Mouse (Mus musculus) MEL (cell line): ENCODE results near the gene Plcg2. TPM values are rescaled to one million over a fixed set of nuclear protein-coding genes. Genes with fewer than 3 reads are reported as not detected.

Source experiments
- DNase-seq: peaks from one replicate; pipeline ENCODE4 v3.0.0; 2011; ENCODE audit warnings: low read depth, low spot score
- H3K27ac ChIP-seq: 2 replicates; pipeline ENCODE4 v1.5.1; 2012; ENCODE audit warnings: low read depth, mild to moderate bottlenecking, control low read depth, low read length, moderate library complexity; ENCODE audit not compliant: control insufficient read depth
- H3K27me3 ChIP-seq, 2 experiments: fragments of 150-350 bp in 1 of 2; sonication (generic) in 1 of 2; 2 replicates each; pipeline ENCODE4 v1.6.1; 2012; ENCODE audit warnings: low read length in 2 of 2, mild to moderate bottlenecking in 2 of 2, improper control_type of control experiment in 1 of 2, moderate library complexity in 1 of 2; ENCODE audit not compliant: insufficient read depth in 2 of 2, control insufficient read depth in 1 of 2
- H3K36me3 ChIP-seq, 2 experiments: 2 replicates each; pipeline ENCODE4 v1.6.1; 2012 to 2014; ENCODE audit warnings: low read length in 2 of 2, improper control_type of control experiment in 1 of 2, inconsistent platforms in 1 of 2, mild to moderate bottlenecking in 1 of 2; ENCODE audit not compliant: insufficient read depth in 2 of 2, control insufficient read depth in 1 of 2
- H3K4me1 ChIP-seq, 2 experiments: fragments of 150-350 bp in 1 of 2; sonication (generic) in 1 of 2; 2 replicates each; pipeline ENCODE4 v1.6.1; 2012; ENCODE audit warnings: low read length in 2 of 2, improper control_type of control experiment in 1 of 2, mild to moderate bottlenecking in 1 of 2; ENCODE audit not compliant: insufficient read depth in 2 of 2, control insufficient read depth in 1 of 2
- H3K4me3 ChIP-seq, 2 experiments: fragments of 150-350 bp in 1 of 2; sonication (generic) in 1 of 2; 2 replicates each; pipeline ENCODE4 v1.5.1; 2012; ENCODE audit warnings: low read depth in 2 of 2, low read length in 2 of 2, mild to moderate bottlenecking in 2 of 2, moderate library complexity in 2 of 2, control low read depth in 1 of 2, improper control_type of control experiment in 1 of 2; ENCODE audit not compliant: control insufficient read depth in 1 of 2, insufficient read depth in 1 of 2
- H3K79me2 ChIP-seq: 2 replicates; pipeline ENCODE4 v1.6.1; 2012; ENCODE audit warnings: mild to moderate bottlenecking, low read length, moderate library complexity; ENCODE audit not compliant: control insufficient read depth, poor library complexity, insufficient read depth
- H3K9ac ChIP-seq: 2 replicates; pipeline ENCODE4 v1.6.1; 2012; ENCODE audit warnings: low read depth, mild to moderate bottlenecking, control low read depth, low read length, moderate library complexity; ENCODE audit not compliant: control insufficient read depth, poor library complexity, severe bottlenecking
- H3K9me3 ChIP-seq: fragments of 150-350 bp; sonication (generic); replicated peaks from 2 replicates; pipeline ENCODE4 v1.6.1; 2012; ENCODE audit warnings: mild to moderate bottlenecking, low read length, improper control_type of control experiment, moderate library complexity; ENCODE audit not compliant: insufficient read depth
- BHLHE40 ChIP-seq: IDR thresholded peaks from 2 replicates; pipeline ENCODE4 v1.6.1; 2012; ENCODE audit warnings: low read depth, mild to moderate bottlenecking, inconsistent platforms, low read length, improper control_type of control experiment, borderline replicate concordance
- CTCF ChIP-seq, 3 experiments: IDR thresholded peaks in 2 of 3; conservative IDR thresholded peaks in 1 of 3; 2 replicates each; pipeline ENCODE4 v1.5.1; 2011 to 2012; ENCODE audit warnings: low read length in 3 of 3, low read depth in 2 of 3, mild to moderate bottlenecking in 2 of 3, improper control_type of control experiment in 1 of 3, inconsistent platforms in 1 of 3, mixed read lengths in 1 of 3, moderate library complexity in 1 of 3; ENCODE audit not compliant: control insufficient read depth in 1 of 3, insufficient read depth in 1 of 3, poor library complexity in 1 of 3, severe bottlenecking in 1 of 3
- ELF1 ChIP-seq: IDR thresholded peaks from 2 replicates; pipeline ENCODE4 v1.6.1; 2014; ENCODE audit warnings: low read depth, mild to moderate bottlenecking, inconsistent platforms, low read length, improper control_type of control experiment, moderate library complexity
- EP300 ChIP-seq, 2 experiments: IDR thresholded peaks; 2 replicates each; pipeline ENCODE4 v1.6.1; 2011; ENCODE audit warnings: improper control_type of control experiment in 2 of 2, low read length in 2 of 2, low read depth in 1 of 2, mild to moderate bottlenecking in 1 of 2
- GABPA ChIP-seq: IDR thresholded peaks from 2 replicates; pipeline ENCODE4 v1.6.1; 2012; ENCODE audit warnings: low read depth, mild to moderate bottlenecking, inconsistent platforms, low read length, improper control_type of control experiment, moderate library complexity
- GATA1 ChIP-seq: IDR thresholded peaks from 2 replicates; pipeline ENCODE4 v1.6.1; 2011; ENCODE audit warnings: low read depth, low read length, improper control_type of control experiment
- HCFC1 ChIP-seq: IDR thresholded peaks from 2 replicates; pipeline ENCODE4 v1.6.1; 2012; ENCODE audit warnings: low read depth, mild to moderate bottlenecking, inconsistent platforms, low read length, improper control_type of control experiment, moderate library complexity
- KAT2A ChIP-seq: conservative IDR thresholded peaks from 2 replicates; pipeline ENCODE4 v1.6.1; 2012; ENCODE audit warnings: low read depth, low read length, improper control_type of control experiment, inconsistent platforms
- MAZ ChIP-seq: IDR thresholded peaks from 2 replicates; pipeline ENCODE4 v1.6.1; 2012; ENCODE audit warnings: low read depth, mild to moderate bottlenecking, inconsistent platforms, low read length, improper control_type of control experiment
- MYC ChIP-seq: IDR thresholded peaks from 2 replicates; pipeline ENCODE4 v1.6.1; 2011; ENCODE audit warnings: low read depth, mild to moderate bottlenecking, low read length, improper control_type of control experiment, moderate library complexity
- NELFE ChIP-seq: IDR thresholded peaks from 2 replicates; pipeline ENCODE4 v1.6.1; 2011; ENCODE audit warnings: low read depth, low read length, improper control_type of control experiment
- POLR2AphosphoS2 ChIP-seq: IDR thresholded peaks from 2 replicates; pipeline ENCODE4 v1.6.1; 2011; ENCODE audit warnings: low read length, improper control_type of control experiment
- POLR2AphosphoS5 ChIP-seq: IDR thresholded peaks from 2 replicates; pipeline ENCODE4 v1.6.1; 2012; ENCODE audit warnings: low read depth, borderline replicate concordance, mild to moderate bottlenecking, inconsistent platforms, low read length, moderate library complexity, mixed read lengths
- RAD21 ChIP-seq: IDR thresholded peaks from 2 replicates; pipeline ENCODE4 v1.6.1; 2011; ENCODE audit warnings: mild to moderate bottlenecking, low read depth, low read length, improper control_type of control experiment
- RCOR1 ChIP-seq: IDR thresholded peaks from 2 replicates; pipeline ENCODE4 v1.6.1; 2012; ENCODE audit warnings: low read depth, mild to moderate bottlenecking, inconsistent platforms, low read length, improper control_type of control experiment
- SIN3A ChIP-seq: IDR thresholded peaks from 2 replicates; pipeline ENCODE4 v1.6.1; 2012; ENCODE audit warnings: low read length, improper control_type of control experiment, inconsistent platforms
- SMC3 ChIP-seq: IDR thresholded peaks from 2 replicates; pipeline ENCODE4 v1.6.1; 2011; ENCODE audit warnings: low read depth, low read length, improper control_type of control experiment
- TBP ChIP-seq: IDR thresholded peaks from 2 replicates; pipeline ENCODE4 v1.8.0; 2011; ENCODE audit warnings: low read depth, low read length, improper control_type of control experiment
- TCF12 ChIP-seq: IDR thresholded peaks from 2 replicates; pipeline ENCODE4 v1.6.1; 2014; ENCODE audit warnings: low read depth, mild to moderate bottlenecking, inconsistent platforms, low read length, improper control_type of control experiment, moderate library complexity
- UBTF ChIP-seq: IDR thresholded peaks from 2 replicates; pipeline ENCODE4 v1.6.1; 2012; ENCODE audit warnings: low read depth, mild to moderate bottlenecking, inconsistent platforms, low read length, improper control_type of control experiment, moderate library complexity, borderline replicate concordance; ENCODE audit not compliant: insufficient read depth
- USF1 ChIP-seq: IDR thresholded peaks from 2 replicates; pipeline ENCODE4 v1.6.1; 2014; ENCODE audit warnings: low read depth, mild to moderate bottlenecking, inconsistent platforms, low read length, improper control_type of control experiment, moderate library complexity
- USF2 ChIP-seq, 2 experiments: IDR thresholded peaks; 2 replicates each; pipeline ENCODE4 v1.6.1; 2011 to 2012; ENCODE audit warnings: improper control_type of control experiment in 2 of 2, low read length in 2 of 2, borderline replicate concordance in 1 of 2, inconsistent platforms in 1 of 2, low read depth in 1 of 2, mild to moderate bottlenecking in 1 of 2; ENCODE audit not compliant: insufficient read depth in 1 of 2
- ZC3H11A ChIP-seq: IDR thresholded peaks from 2 replicates; pipeline ENCODE4 v1.6.1; 2012; ENCODE audit warnings: low read depth, mild to moderate bottlenecking, inconsistent platforms, low read length, improper control_type of control experiment
- ZMIZ1 ChIP-seq: IDR thresholded peaks from 2 replicates; pipeline ENCODE4 v1.6.1; 2012; ENCODE audit warnings: low read depth, mild to moderate bottlenecking, inconsistent platforms, low read length, improper control_type of control experiment, moderate library complexity
- polyA plus RNA-seq, 2 experiments: library from polyadenylated mRNA; stranded (reverse) in 1 of 2; unstranded in 1 of 2; fragments of >175 nt in 1 of 2; fragments of >200 nt in 1 of 2; gene quantifications; 2 replicates each; pipeline versions ENCODE4 v1.2.1 to v1.2.4; 2012; ENCODE audit warnings: low replicate concordance in 2 of 2, low read depth in 1 of 2; ENCODE audit not compliant: insufficient read length in 2 of 2, insufficient read depth in 1 of 2, missing spikeins in 1 of 2
- total RNA-seq: library from RNA; depleted of rRNA; stranded (reverse); fragments of 300-350 nt; gene quantifications from 2 replicates; pipeline ENCODE4 v1.2.3, GENCODE M21; 2012

Plcg2 gene
- total and polyA plus RNA-seq, 3 experiments: 21.0 to 78.7 (median 23.3) TPM

GRCm38 (mm10) chr8:117474944-117475343 lies 23.1 kb upstream of the Plcg2 start:
- H3K9ac ChIP-seq: peak overlapping the region; percentile 53; the same call in 1 of the 2 replicates
- DNase-seq: peak; percentile 94
- H3K4me3 ChIP-seq: peak overlapping the region in 1 of 2 experiments; percentile 47; a peak in 2 of 4 replicates
- no peaks in the 10 kb centered on the region for H3K79me2 ChIP-seq
- no peak for TF ChIP-seq USF1
- TF ChIP-seq POLR2AphosphoS2: no peak
- TF ChIP-seq ZC3H11A: peak; percentile 80
- TF ChIP-seq KAT2A: no peak
- TF ChIP-seq SMC3: peak; percentile 86
- TF ChIP-seq USF2 (IDR thresholded peaks at IDR 0.05; ENCODE audit: borderline replicate concordance in 1 of 2, insufficient read depth in 1 of 2, low read depth in 1 of 2, low read length in 2 of 2): no peak
- TF ChIP-seq SIN3A: peak; percentile 9; the same call in 1 of the 2 replicates
- TF ChIP-seq ZMIZ1: no peak
- TF ChIP-seq TCF12: no peak
- TF ChIP-seq UBTF: no peak
- no peak for TF ChIP-seq EP300 (IDR thresholded peaks at IDR 0.05; ENCODE audit: low read depth in 1 of 2, low read length in 2 of 2)
- TF ChIP-seq GATA1: no peak
- TF ChIP-seq MAZ: no peak
- TF ChIP-seq RAD21: peak; percentile 92
- TF ChIP-seq RCOR1: no peak
- no peak for TF ChIP-seq MYC
- TF ChIP-seq NELFE: no peak
- no peak for TF ChIP-seq GABPA
- TF ChIP-seq ELF1: peak; percentile 86
- no peak for TF ChIP-seq BHLHE40
- TF ChIP-seq TBP: 0 out of 2 replicates have a peak, but pooled peaks have one; percentile 12
- peak; percentile 69 to 99 (median 94) for TF ChIP-seq CTCF (IDR thresholded peaks at IDR 0.05 in 2 of 3, conservative IDR thresholded peaks at IDR 0.05 in 1 of 3; ENCODE audit: control insufficient read depth in 1 of 3, insufficient read depth in 1 of 3, low read depth in 2 of 3, low read length in 3 of 3, poor library complexity in 1 of 3, severe bottlenecking in 1 of 3)
- TF ChIP-seq POLR2AphosphoS5: no peak
- TF ChIP-seq HCFC1: no peak
- peaks cover 5 to 17% of the 10 kb centered on the region in 2 experiments for H3K4me1 ChIP-seq
- H3K27ac ChIP-seq: no peak overlapping the region
- H3K36me3 ChIP-seq: peaks cover 0 to 2% of the 10 kb centered on the region in 2 experiments; a peak in 1 of 4 replicates
- H3K9me3 ChIP-seq: no peaks in the 10 kb centered on the region
- no peaks in the 10 kb centered on the region for H3K27me3 ChIP-seq
